Mouse (Mus musculus) adrenal gland, adult 18-20 months (tissue): ENCODE measurements around the gene Sdk1. TPM values are rescaled to one million over a fixed set of nuclear protein-coding genes. Genes with fewer than 3 reads are reported as not detected.

Experiments used
- DNase-seq, 2 experiments: peaks; one replicate each; pipeline ENCODE4 v3.0.0; 2021 to 2022; ENCODE audit warnings: low spot score in 2 of 2
- total RNA-seq, 2 experiments: library from RNA; stranded (reverse); gene quantifications; 1 replicate in 1 of 2; 2 replicates in 1 of 2; pipeline ENCODE4 v1.2.3; 2021

Sdk1 gene
- total RNA-seq, 2 experiments from 2014 or later, result 6.7 to 11.7 TPM

GRCm38 (mm10) chr5:141748793-141749192 is 507.5 kb downstream of the Sdk1 start:
- DNase-seq, result no peak

- DNase-seq, result no peak
Measured at GRCm38 (mm10) chr5:141754278-141754677, 513.0 kb downstream of the Sdk1 start.

GRCm38 (mm10) chr5:141758885-141759284 is 517.6 kb downstream of the Sdk1 start:
- DNase-seq, result no peak

- no peak for DNase-seq
Measured at GRCm38 (mm10) chr5:141764111-141764510, 522.8 kb downstream of the Sdk1 start.

GRCm38 (mm10) chr5:141768761-141769515 is 527.6 kb downstream of the Sdk1 start:
- no peak for DNase-seq

- no peak for DNase-seq
Measured at GRCm38 (mm10) chr5:141771516-141771915, 530.2 kb downstream of the Sdk1 start.

- DNase-seq, result no peak
Measured at GRCm38 (mm10) chr5:141778231-141778630, 536.9 kb downstream of the Sdk1 start.

- no peak for DNase-seq
Measured at GRCm38 (mm10) chr5:141781142-141781541, 539.9 kb downstream of the Sdk1 start.

- no peak for DNase-seq
Measured at GRCm38 (mm10) chr5:141782330-141782729, 541.0 kb downstream of the Sdk1 start.

GRCm38 (mm10) chr5:141783516-141783915 is 542.2 kb downstream of the Sdk1 start:
- DNase-seq, result no peak

GRCm38 (mm10) chr5:141793926-141794325 is 552.6 kb downstream of the Sdk1 start:
- peak; percentile 38 to 49 for DNase-seq

- DNase-seq, result no peak
Measured at GRCm38 (mm10) chr5:141823823-141824330, 582.6 kb downstream of the Sdk1 start.

GRCm38 (mm10) chr5:141824739-141825379 is 583.6 kb downstream of the Sdk1 start:
- DNase-seq, result no peak

- no peak for DNase-seq
Measured at GRCm38 (mm10) chr5:141835566-141835965, 594.3 kb downstream of the Sdk1 start.

- DNase-seq, result no peak
Measured at GRCm38 (mm10) chr5:141836892-141837455, 595.7 kb downstream of the Sdk1 start.

- no peak for DNase-seq
Measured at GRCm38 (mm10) chr5:141844701-141845100, 603.4 kb downstream of the Sdk1 start.

GRCm38 (mm10) chr5:141847686-141848085 is 606.4 kb downstream of the Sdk1 start:
- no peak for DNase-seq

GRCm38 (mm10) chr5:141852175-141852574 is 610.9 kb downstream of the Sdk1 start:
- DNase-seq, result peak; percentile 13 to 24

GRCm38 (mm10) chr5:141856447-141856846 is 615.2 kb downstream of the Sdk1 start:
- no peak for DNase-seq

GRCm38 (mm10) chr5:141857781-141858180 is 616.5 kb downstream of the Sdk1 start:
- no peak for DNase-seq

GRCm38 (mm10) chr5:141858406-141859160 is 617.3 kb downstream of the Sdk1 start:
- no peak for DNase-seq
